Mouse (Mus musculus): ENCODE results near the gene Fam19a5. TPM values are rescaled to one million over a fixed set of nuclear protein-coding genes. Genes with fewer than 3 reads are reported as not detected.

Fam19a5 gene
- total RNA-seq, 2 experiments from 2014 or later, result not detected

- no peak for ATAC-seq (replicated peaks; ENCODE audit: low FRiP score, poor library complexity, severe bottlenecking)
Measured at GRCm38 (mm10) chr15:87654551-87654950, 110.5 kb downstream of the Fam19a5 start.

GRCm38 (mm10) chr15:87656496-87657155, 112.5 kb downstream of the Fam19a5 start:
- ATAC-seq (replicated peaks; ENCODE audit: low FRiP score, poor library complexity, severe bottlenecking), result no peak

GRCm38 (mm10) chr15:87659729-87660128, 115.6 kb downstream of the Fam19a5 start:
- no peak for ATAC-seq (replicated peaks; ENCODE audit: low FRiP score, poor library complexity, severe bottlenecking)

GRCm38 (mm10) chr15:87661954-87662353, 117.9 kb downstream of the Fam19a5 start:
- no peak for ATAC-seq (replicated peaks; ENCODE audit: low FRiP score, poor library complexity, severe bottlenecking)

DNA sequence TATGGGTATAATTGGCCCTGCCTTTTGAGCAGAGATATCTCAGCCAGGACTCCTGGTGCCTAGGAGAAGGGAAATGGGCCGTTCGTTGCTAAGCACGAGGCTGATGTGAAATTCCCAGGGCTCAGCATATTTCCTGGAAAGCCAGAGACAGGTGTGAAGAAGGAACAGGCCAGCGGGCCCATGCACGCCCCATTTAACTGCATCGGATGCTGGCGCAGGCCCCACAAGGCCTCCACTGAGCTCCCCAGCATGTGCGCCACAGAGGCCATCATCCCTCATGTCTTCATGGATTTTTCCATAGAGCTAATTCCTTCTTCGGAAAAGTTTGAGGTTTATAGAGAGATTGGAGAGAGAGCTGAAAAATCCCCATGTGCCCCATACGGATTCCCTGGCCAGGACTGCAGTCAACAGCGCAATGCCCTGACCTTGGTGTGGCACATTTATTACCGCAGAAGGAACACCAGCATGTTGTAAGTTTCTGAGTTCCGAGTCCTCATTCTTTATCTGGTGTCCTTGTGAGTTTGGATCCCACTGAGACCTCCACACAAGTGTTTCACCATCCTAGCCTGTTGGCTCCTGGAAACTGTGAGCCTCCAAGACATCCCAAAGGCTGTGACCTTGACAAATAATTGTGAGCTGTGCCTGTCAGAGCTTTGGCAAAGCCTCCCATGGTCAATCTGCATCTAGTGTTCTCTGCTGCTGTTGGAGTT, 122.1 kb downstream of the Fam19a5 start:
- no peak for ATAC-seq (replicated peaks; ENCODE audit: low FRiP score, poor library complexity, severe bottlenecking)

GRCm38 (mm10) chr15:87667416-87667815, 123.3 kb downstream of the Fam19a5 start:
- no peak for ATAC-seq (replicated peaks; ENCODE audit: low FRiP score, poor library complexity, severe bottlenecking)

- ATAC-seq (replicated peaks; ENCODE audit: low FRiP score, poor library complexity, severe bottlenecking), result no peak
Measured at GRCm38 (mm10) chr15:87668112-87668511, 124.0 kb downstream of the Fam19a5 start.

- ATAC-seq (replicated peaks; ENCODE audit: low FRiP score, poor library complexity, severe bottlenecking), result no peak
Measured at GRCm38 (mm10) chr15:87671929-87672328, 127.8 kb downstream of the Fam19a5 start.

- no peak for ATAC-seq (replicated peaks; ENCODE audit: low FRiP score, poor library complexity, severe bottlenecking)
Measured at GRCm38 (mm10) chr15:87678711-87679110, 134.6 kb downstream of the Fam19a5 start.

DNA sequence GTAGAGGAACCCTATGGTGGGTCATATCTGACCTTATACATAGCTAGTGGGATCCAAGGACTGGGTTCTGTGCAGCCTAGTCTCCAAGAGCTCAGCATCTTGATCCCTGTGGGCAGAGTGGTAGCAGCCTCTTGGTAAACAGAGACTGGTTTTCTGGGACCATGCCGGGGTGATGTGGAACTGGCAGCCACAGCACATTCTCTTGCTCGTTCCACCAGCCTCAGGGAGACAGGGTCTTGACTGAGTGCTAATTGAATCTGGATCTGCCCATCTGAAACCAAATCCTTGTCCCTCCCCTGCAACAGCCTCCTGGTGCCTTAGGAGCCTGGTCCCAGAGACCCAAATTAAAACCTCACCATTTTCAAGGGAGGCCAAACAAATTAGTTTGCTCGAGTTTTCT, 138.3 kb downstream of the Fam19a5 start:
- ATAC-seq (replicated peaks; ENCODE audit: low FRiP score, poor library complexity, severe bottlenecking), result no peak

- no peak for ATAC-seq (replicated peaks; ENCODE audit: low FRiP score, poor library complexity, severe bottlenecking)
Measured at GRCm38 (mm10) chr15:87686415-87687040, 142.4 kb downstream of the Fam19a5 start.

DNA sequence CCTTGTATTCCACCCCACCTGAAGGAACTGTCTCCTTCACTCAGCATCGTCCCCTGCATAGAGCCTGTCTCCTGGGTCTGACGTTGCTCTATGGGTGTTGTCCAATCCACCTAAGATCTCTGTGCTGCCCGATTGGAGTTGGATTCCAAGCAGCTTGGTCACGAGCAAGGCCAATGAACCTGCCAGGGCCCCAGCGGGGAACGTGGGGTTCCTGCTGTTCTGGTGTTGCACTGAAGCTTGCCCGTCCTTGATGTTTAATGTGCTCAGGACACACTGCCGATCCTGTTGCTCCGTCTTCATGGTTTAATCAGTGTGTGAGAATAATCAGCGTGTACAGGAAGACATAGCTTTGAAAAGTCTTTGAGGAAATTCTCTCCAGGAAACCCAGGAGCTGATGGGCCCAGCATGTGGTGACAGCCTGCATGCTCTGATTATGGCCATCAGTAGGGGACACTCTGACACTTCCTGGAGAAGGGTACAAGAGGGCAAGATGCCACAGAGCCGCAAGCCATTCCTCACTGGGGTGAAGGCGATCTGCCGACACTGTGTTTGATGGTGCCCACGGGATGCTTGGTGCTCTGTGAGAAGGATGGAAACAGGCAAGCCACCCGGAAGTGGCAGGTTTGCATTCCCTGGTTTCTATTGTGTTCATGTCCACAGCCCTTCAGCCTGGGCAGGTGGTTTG, 147.3 kb downstream of the Fam19a5 start:
- ATAC-seq (replicated peaks; ENCODE audit: low FRiP score, poor library complexity, severe bottlenecking), result no peak

- ATAC-seq (replicated peaks; ENCODE audit: low FRiP score, poor library complexity, severe bottlenecking), result no peak
Measured at GRCm38 (mm10) chr15:87691958-87692357, 147.9 kb downstream of the Fam19a5 start.

DNA sequence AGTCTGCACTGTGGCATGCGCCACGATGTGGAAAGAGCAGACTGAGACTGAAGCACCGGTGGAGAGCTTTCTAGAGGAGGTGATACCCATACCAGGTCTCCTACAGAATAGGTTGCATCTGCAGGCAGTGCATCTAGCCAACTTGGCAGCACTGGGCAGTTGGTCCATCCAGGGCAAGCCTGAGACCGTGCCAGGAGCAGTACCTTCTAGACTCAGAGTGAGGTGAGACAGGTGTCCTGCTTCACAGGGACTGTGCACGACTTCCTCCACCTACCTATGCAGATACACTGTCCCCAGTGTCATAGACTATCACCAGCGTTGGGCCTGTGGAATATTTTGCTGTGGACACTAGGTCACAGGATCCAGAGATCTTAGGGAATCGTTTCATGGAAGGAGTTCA, 148.3 kb downstream of the Fam19a5 start:
- no peak for ATAC-seq (replicated peaks; ENCODE audit: low FRiP score, poor library complexity, severe bottlenecking)

- ATAC-seq (replicated peaks; ENCODE audit: low FRiP score, poor library complexity, severe bottlenecking), result no peak
Measured at GRCm38 (mm10) chr15:87692865-87693513, 148.9 kb downstream of the Fam19a5 start.

DNA sequence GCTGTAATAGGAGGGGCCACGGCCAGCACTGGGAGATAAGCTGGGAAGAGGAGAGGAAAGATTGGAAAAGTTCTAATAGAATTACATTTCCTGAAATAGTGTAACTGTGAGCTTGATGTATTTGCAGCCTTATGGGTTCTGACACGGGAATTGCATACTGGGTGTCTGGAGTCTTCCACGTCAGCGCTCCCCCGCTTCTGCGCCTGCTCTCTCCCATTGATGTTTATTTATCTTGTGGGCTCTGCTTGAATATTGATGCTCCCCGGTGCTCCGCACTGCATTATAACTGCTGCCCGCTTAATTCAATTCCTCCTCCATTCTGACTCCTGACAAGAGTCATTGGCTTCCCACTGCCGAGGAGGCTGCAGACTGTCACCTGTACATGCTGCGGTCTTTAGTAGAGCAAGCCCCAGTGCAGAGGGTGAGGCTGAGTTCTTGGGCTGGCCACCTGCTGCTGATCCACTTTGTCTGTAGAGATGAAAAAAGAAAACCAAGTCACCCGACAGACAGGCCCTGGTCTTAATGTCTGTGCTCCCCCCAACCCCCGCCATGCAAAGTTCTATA, 153.4 kb downstream of the Fam19a5 start:
- ATAC-seq (replicated peaks; ENCODE audit: low FRiP score, poor library complexity, severe bottlenecking), result no peak

- no peak for ATAC-seq (replicated peaks; ENCODE audit: low FRiP score, poor library complexity, severe bottlenecking)
Measured at GRCm38 (mm10) chr15:87698562-87699320, 154.6 kb downstream of the Fam19a5 start.

- ATAC-seq (replicated peaks; ENCODE audit: low FRiP score, poor library complexity, severe bottlenecking), result no peak
Measured at GRCm38 (mm10) chr15:87702821-87703220, 158.7 kb downstream of the Fam19a5 start.

GRCm38 (mm10) chr15:87703334-87703733, 159.2 kb downstream of the Fam19a5 start:
- ATAC-seq (replicated peaks; ENCODE audit: low FRiP score, poor library complexity, severe bottlenecking), result no peak
